Mouse (Mus musculus) liver, embryonic 14.5 days (tissue): Measurements from ENCODE around the gene Pi4k2b. TPM values are rescaled to one million over a fixed set of nuclear protein-coding genes. Genes with fewer than 3 reads are reported as not detected.

ENCODE experiments used
- ATAC-seq: fragments of 200-750 bp; cut with Nextera tagmentation; 2 replicates; pipeline ENCODE4 v1.8.0; 2017; ENCODE audit warnings: moderate number of reproducible peaks, mild to moderate bottlenecking, moderate library complexity; ENCODE audit not compliant: insufficient read depth
- DNase-seq, 3 experiments: peaks; one replicate each; pipeline ENCODE4 v3.0.0-alpha.2; 2012 to 2013; ENCODE audit warnings: low read depth in 3 of 3, low spot score in 3 of 3
- H3K27ac ChIP-seq: fragments of 300-500 bp; sonication (generic); 2 replicates; pipeline ENCODE4 v1.5.1; 2014; ENCODE audit warnings: moderate library complexity, mild to moderate bottlenecking, control low read depth, inconsistent platforms
- H3K27me3 ChIP-seq: fragments of 300-500 bp; sonication (generic); 2 replicates; pipeline ENCODE4 v1.6.1; 2014; ENCODE audit warnings: mild to moderate bottlenecking, low read length, moderate library complexity; ENCODE audit not compliant: control insufficient read depth, insufficient read depth
- H3K36me3 ChIP-seq: fragments of 300-500 bp; sonication (generic); replicated peaks from 2 replicates; pipeline ENCODE4 v1.6.1; 2014; ENCODE audit warnings: low read depth; ENCODE audit not compliant: control insufficient read depth, insufficient read depth
- H3K4me1 ChIP-seq, 2 experiments: fragments of 200-500 bp in 1 of 2; fragments of 300-500 bp in 1 of 2; sonication (generic) in 1 of 2; replicated peaks; 2 replicates each; pipeline ENCODE4 v1.6.1; 2012 to 2014; ENCODE audit warnings: antibody characterized with exemption in 1 of 2, inconsistent platforms in 1 of 2, low read length in 1 of 2; ENCODE audit not compliant: control insufficient read depth in 2 of 2, insufficient read depth in 2 of 2
- H3K4me2 ChIP-seq: fragments of 300-500 bp; sonication (generic); 2 replicates; pipeline ENCODE4 v1.6.1; 2014; ENCODE audit warnings: low read depth, mild to moderate bottlenecking, control low read depth, moderate library complexity
- H3K4me3 ChIP-seq, 2 experiments: fragments of 200-500 bp in 1 of 2; fragments of 300-500 bp in 1 of 2; sonication (generic) in 1 of 2; 2 replicates each; pipeline ENCODE4 v1.5.1; 2012 to 2014; ENCODE audit warnings: low read depth in 2 of 2, low read length in 2 of 2, mild to moderate bottlenecking in 2 of 2, control low read depth in 1 of 2, inconsistent platforms in 1 of 2, moderate library complexity in 1 of 2; ENCODE audit not compliant: insufficient read depth in 1 of 2
- H3K9ac ChIP-seq: fragments of 300-500 bp; sonication (generic); replicated peaks from 2 replicates; pipeline ENCODE4 v1.6.1; 2014; ENCODE audit warnings: mild to moderate bottlenecking, control low read depth, moderate library complexity
- H3K9me3 ChIP-seq: fragments of 300-500 bp; sonication (generic); 2 replicates; pipeline ENCODE4 v1.6.1; 2016; ENCODE audit warnings: low read length, mixed read lengths; ENCODE audit not compliant: control insufficient read depth
- CTCF ChIP-seq: IDR thresholded peaks from 2 replicates; pipeline ENCODE4 v1.5.1; 2016; ENCODE audit warnings: antibody characterized with exemption, low read depth, control low read depth
- EP300 ChIP-seq: IDR thresholded peaks from 2 replicates; pipeline ENCODE4 v1.6.1; 2016; ENCODE audit warnings: antibody characterized with exemption, low read depth
- WGBS: fragments of 180-500 bp; shearing (Covaris S2); extraction: QIAGEN DNeasy Blood & Tissue Kit; methylation state at CpG from one replicate; pipeline ENCODE4 v1.1.7; 2014; ENCODE audit not compliant: insufficient replicate concordance; 5-methylcytosine and 5-hydroxymethylcytosine counted together
- polyA plus RNA-seq, 2 experiments: library from polyadenylated mRNA; depleted of rRNA in 1 of 2; stranded (reverse) in 1 of 2; unstranded in 1 of 2; fragments of >200 nt; fragmentation: Nextera tagmentation in 1 of 2; extraction: Ambion mirVana in 1 of 2; gene quantifications; 2 replicates each; pipeline versions ENCODE4 v1.2.1 to v1.2.3; 2012 to 2014

Pi4k2b gene
- polyA plus RNA-seq, 2 experiments, result 10.7 to 21.7 TPM

DNA sequence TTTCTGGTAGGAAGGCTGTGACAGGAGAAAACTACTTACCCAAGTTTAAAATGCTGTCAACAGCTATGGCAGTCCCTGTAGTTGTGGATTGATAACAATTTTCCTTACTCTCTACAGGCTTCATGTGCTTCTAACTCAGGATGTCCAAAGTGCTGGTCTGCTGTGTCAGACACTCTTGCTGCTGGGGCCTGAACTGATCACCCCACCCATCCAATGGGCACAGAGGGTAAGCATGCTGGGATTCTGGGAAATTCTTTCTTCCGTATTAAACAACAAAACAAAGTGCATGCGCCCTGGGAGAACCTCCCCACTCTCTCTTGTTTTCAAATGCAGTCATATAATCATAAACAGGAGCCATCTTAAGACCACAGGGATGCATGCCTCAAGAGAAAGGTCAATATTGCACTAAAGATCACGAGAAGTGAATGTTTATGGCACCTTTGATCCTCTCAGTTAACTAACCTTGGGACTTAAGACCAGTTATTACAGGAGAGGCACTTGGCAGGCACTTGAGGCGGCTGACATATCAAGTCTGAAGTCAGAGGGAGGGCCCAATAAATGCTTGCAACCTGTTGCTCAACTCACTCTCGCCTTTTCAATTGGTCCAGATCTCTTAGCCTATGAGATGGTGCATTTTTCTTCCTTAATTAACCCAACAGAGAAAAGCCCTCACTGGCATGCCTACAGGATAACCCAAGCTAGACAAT lies 24.5 kb upstream of the Pi4k2b start:
- ATAC-seq, result no peak
- Histone ChIP-seq H3K9me3 (no peaks in the 10 kb centered on the region), H3K4me3 (no peak overlapping the region), H3K9ac (no peak overlapping the region), H3K27me3 (no peaks in the 10 kb centered on the region; the same call in 1 of the 2 replicates), H3K27ac (no peak overlapping the region), H3K36me3 (no peaks in the 10 kb centered on the region), H3K4me1 (peaks cover 12 to 17% of the 10 kb centered on the region in 2 experiments), H3K4me2 (no peak overlapping the region)
- DNase-seq, result no peak
- TF ChIP-seq CTCF (no peak), EP300 (no peak)
- 65% methylated on average over 5 of the region's 5 CpGs for WGBS

DNA sequence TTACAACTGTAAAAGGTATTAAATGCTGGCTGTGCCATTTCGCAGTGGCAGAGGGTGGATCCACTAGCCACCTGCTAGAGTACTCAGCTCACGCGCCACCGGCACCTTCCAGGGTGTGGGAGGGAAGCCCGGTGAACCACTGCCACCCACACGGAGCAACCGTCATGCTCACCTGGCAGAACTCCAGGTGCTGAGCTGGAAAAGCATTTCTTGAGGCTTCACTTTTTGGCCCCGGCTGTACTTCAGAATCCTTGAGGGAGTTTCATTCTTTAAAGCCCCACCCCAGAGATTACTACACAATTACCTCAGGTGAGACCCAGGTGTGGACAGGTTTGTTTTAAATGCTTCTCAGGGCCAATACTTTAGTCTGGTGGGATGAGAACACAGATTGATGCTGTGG lies 20.4 kb upstream of the Pi4k2b start:
- Histone ChIP-seq H3K4me1 (no peaks in the 10 kb centered on the region; a peak in 1 of 4 replicates), H3K9me3 (no peaks in the 10 kb centered on the region), H3K36me3 (no peaks in the 10 kb centered on the region), H3K4me2 (no peak overlapping the region), H3K27me3 (no peaks in the 10 kb centered on the region), H3K4me3 (no peak overlapping the region), H3K9ac (no peak overlapping the region), H3K27ac (no peak overlapping the region)
- ATAC-seq, result no peak
- WGBS, result 77% methylated on average over 8 of the region's 8 CpGs
- DNase-seq, result no peak
- TF ChIP-seq CTCF (no peak), EP300 (no peak)

DNA sequence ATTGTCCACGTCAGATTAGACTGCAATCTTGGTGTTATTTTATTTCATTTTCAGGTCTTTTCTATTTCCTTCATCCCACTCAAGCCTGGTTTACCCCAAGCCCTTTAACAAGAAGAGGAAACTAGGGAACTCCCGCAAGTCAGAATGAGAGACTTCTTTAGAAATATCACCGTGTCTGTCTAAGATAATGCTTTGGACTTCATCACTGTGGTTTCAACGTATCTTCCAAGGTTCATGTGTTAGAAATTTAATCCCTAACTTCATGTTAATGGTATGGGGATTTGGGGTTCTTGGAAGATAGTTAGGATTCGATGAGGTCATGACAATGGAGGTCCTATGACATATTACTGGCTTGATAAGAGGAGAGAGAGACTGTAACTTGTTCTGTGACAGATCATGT lies 13.6 kb upstream of the Pi4k2b start:
- Histone ChIP-seq H3K9me3 (no peaks in the 10 kb centered on the region), H3K4me2 (no peak overlapping the region), H3K4me3 (no peak overlapping the region), H3K4me1 (no peaks in the 10 kb centered on the region), H3K9ac (no peak overlapping the region), H3K27me3 (no peaks in the 10 kb centered on the region), H3K36me3 (no peaks in the 10 kb centered on the region), H3K27ac (no peak overlapping the region)
- ATAC-seq (no peak), DNase-seq (no peak)
- WGBS, result 60% methylated on average over 5 of the region's 5 CpGs
- TF ChIP-seq EP300 (no peak), CTCF (no peak)

DNA sequence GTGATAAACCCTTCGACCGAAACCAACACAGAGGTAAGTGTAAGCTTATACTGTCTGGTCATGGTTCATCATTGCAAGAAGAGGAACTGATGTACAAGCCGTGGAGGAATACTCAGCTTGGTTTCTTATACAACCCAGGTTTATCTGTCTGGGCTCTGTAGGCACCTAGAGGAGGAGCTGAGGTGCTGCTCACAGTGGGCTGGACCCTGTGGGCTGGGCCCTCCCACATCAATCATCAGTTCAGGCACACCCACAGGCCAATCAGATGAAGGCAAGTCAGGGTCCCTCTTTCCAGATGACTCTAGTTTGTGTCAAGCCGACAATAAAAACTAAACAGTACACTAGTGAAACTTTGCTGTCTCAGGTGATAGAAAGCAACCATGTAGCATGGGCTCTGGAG lies 8.6 kb upstream of the Pi4k2b start:
- 40% methylated on average over 4 of the region's 4 CpGs for WGBS
- no peaks in the 10 kb centered on the region for H3K9me3 ChIP-seq
- no peak overlapping the region for H3K4me2 ChIP-seq
- no peak overlapping the region for H3K9ac ChIP-seq
- H3K27me3 ChIP-seq, result no peaks in the 10 kb centered on the region
- no peak for DNase-seq
- H3K36me3 ChIP-seq, result no peaks in the 10 kb centered on the region
- H3K4me1 ChIP-seq, result no peaks in the 10 kb centered on the region; a peak in 1 of 4 replicates
- H3K27ac ChIP-seq, result no peak overlapping the region
- TF ChIP-seq EP300, result no peak
- peak; percentile 65 for ATAC-seq
- no peak overlapping the region for H3K4me3 ChIP-seq

DNA sequence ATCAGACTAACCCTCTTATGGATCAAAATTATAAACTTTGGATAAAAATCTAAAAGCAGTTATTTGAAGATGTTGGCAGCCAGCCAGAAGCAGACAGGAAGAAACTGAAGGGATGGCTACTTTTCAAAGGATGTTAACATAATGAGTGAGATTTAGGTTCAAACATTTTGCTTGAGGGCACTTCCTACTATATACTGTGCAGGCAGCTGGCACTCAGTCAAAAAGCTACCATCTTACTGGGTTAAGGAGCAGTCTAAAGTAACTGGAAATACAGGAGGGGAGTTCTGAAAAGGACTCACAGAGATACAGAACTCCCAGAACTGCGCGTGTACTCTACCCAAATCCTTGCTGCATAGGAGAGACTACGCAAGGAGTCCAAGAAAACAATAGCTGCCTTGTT lies 5.3 kb upstream of the Pi4k2b start:
- Histone ChIP-seq H3K9me3 (no peaks in the 10 kb centered on the region), H3K4me3 (no peak overlapping the region), H3K9ac (no peak overlapping the region), H3K27ac (no peak overlapping the region), H3K27me3 (no peaks in the 10 kb centered on the region), H3K4me1 (peaks cover 0 to 2% of the 10 kb centered on the region in 2 experiments; a peak in 1 of 4 replicates), H3K36me3 (no peaks in the 10 kb centered on the region), H3K4me2 (no peak overlapping the region)
- DNase-seq (no peak), ATAC-seq (no peak)
- WGBS, result 82% methylated on average over 3 of the region's 3 CpGs
- TF ChIP-seq EP300, result no peak
- TF ChIP-seq CTCF, result no peak
